Mouse (Mus musculus) hindbrain, embryonic 14.5 days (tissue): ENCODE measurements around the gene Atp6v1e2. TPM values are rescaled to one million over a fixed set of nuclear protein-coding genes. Genes with fewer than 3 reads are reported as not detected.

ENCODE experiments used
- ATAC-seq: fragments of 200-750 bp; cut with Nextera tagmentation; 2 replicates; pipeline ENCODE4 v1.8.0; 2017; ENCODE audit warnings: moderate number of reproducible peaks, mild to moderate bottlenecking, moderate TSS enrichment, moderate library complexity; ENCODE audit not compliant: low FRiP score
- DNase-seq: peaks from one replicate; pipeline ENCODE4 v3.0.0-alpha.2; 2015; ENCODE audit warnings: low spot score
- H3K27ac ChIP-seq: fragments of 300-500 bp; sonication (generic); 2 replicates; pipeline ENCODE4 v1.5.1; 2014; ENCODE audit warnings: mild to moderate bottlenecking, moderate library complexity
- H3K27me3 ChIP-seq: fragments of 300-500 bp; sonication (generic); 2 replicates; pipeline ENCODE4 v1.6.1; 2014; ENCODE audit warnings: mild to moderate bottlenecking, low read length, mixed read lengths; ENCODE audit not compliant: control insufficient read depth, insufficient read depth
- H3K36me3 ChIP-seq: fragments of 300-500 bp; sonication (generic); replicated peaks from 2 replicates; pipeline ENCODE4 v1.6.1; 2014; ENCODE audit not compliant: control insufficient read depth, insufficient read depth
- H3K4me1 ChIP-seq: fragments of 300-500 bp; sonication (generic); replicated peaks from 2 replicates; pipeline ENCODE4 v1.6.1; 2014; ENCODE audit warnings: antibody characterized with exemption, low read length, mixed read lengths; ENCODE audit not compliant: control insufficient read depth, insufficient read depth
- H3K4me2 ChIP-seq: fragments of 300-500 bp; sonication (generic); replicated peaks from 2 replicates; pipeline ENCODE4 v1.6.1; 2014; ENCODE audit warnings: mild to moderate bottlenecking, moderate library complexity
- H3K4me3 ChIP-seq: fragments of 300-500 bp; sonication (generic); replicated peaks from 2 replicates; pipeline ENCODE4 v1.5.1; 2014; ENCODE audit warnings: mild to moderate bottlenecking, low read length
- H3K9ac ChIP-seq: fragments of 300-500 bp; sonication (generic); 2 replicates; pipeline ENCODE4 v1.6.1; 2014
- H3K9me3 ChIP-seq: fragments of 300-500 bp; sonication (generic); 2 replicates; pipeline ENCODE4 v1.6.1; 2016; ENCODE audit warnings: low read length; ENCODE audit not compliant: control insufficient read depth
- WGBS: fragments of 180-500 bp; shearing (Covaris S2); extraction: QIAGEN DNeasy Blood & Tissue Kit; methylation state at CpG from one replicate; pipeline ENCODE4 v1.1.7; 2014; 5-methylcytosine and 5-hydroxymethylcytosine counted together
- polyA plus RNA-seq: library from polyadenylated mRNA; unstranded; fragments of >200 nt; fragmentation: Nextera tagmentation; extraction: Ambion mirVana; gene quantifications from 2 replicates; pipeline ENCODE4 v1.2.1, GENCODE M21; 2014

The Atp6v1e2 gene
- polyA plus RNA-seq, 1 experiment from 2014 or later, result not detected

GRCm38 (mm10) chr17:86978496-86978895 is 30.8 kb upstream of the Atp6v1e2 start:
- H3K36me3 ChIP-seq, result no peaks in the 10 kb centered on the region; the same call in 1 of the 2 replicates
- 91% methylated on average over 6 of the region's 6 CpGs for WGBS
- DNase-seq (no peak), ATAC-seq (no peak)
- H3K4me2 ChIP-seq, result no peak overlapping the region
- no peaks in the 10 kb centered on the region for H3K9me3 ChIP-seq
- no peaks in the 10 kb centered on the region for H3K27me3 ChIP-seq
- H3K4me3 ChIP-seq, result no peak overlapping the region
- H3K9ac ChIP-seq, result no peak overlapping the region
- no peak overlapping the region for H3K27ac ChIP-seq
- H3K4me1 ChIP-seq, result no peaks in the 10 kb centered on the region

GRCm38 (mm10) chr17:86976387-86976786 is 28.7 kb upstream of the Atp6v1e2 start:
- H3K36me3 ChIP-seq, result no peaks in the 10 kb centered on the region; the same call in 1 of the 2 replicates
- no peak overlapping the region for H3K9ac ChIP-seq
- no peaks in the 10 kb centered on the region for H3K9me3 ChIP-seq
- ATAC-seq (no peak), DNase-seq (no peak)
- 83% methylated on average over 10 of the region's 10 CpGs for WGBS
- H3K4me2 ChIP-seq, result no peak overlapping the region
- no peaks in the 10 kb centered on the region for H3K4me1 ChIP-seq
- H3K27me3 ChIP-seq, result no peaks in the 10 kb centered on the region
- no peak overlapping the region for H3K4me3 ChIP-seq
- H3K27ac ChIP-seq, result no peak overlapping the region

- no peak overlapping the region for H3K27ac ChIP-seq
- no peaks in the 10 kb centered on the region for H3K4me1 ChIP-seq
- H3K9me3 ChIP-seq, result no peaks in the 10 kb centered on the region
- no peak overlapping the region for H3K4me3 ChIP-seq
- H3K4me2 ChIP-seq, result no peak overlapping the region
- no peak for ATAC-seq
- DNase-seq, result no peak
- no peaks in the 10 kb centered on the region; the same call in 1 of the 2 replicates for H3K36me3 ChIP-seq
- H3K9ac ChIP-seq, result no peak overlapping the region
- WGBS, result 94% methylated on average over 2 of the region's 2 CpGs
- H3K27me3 ChIP-seq, result no peaks in the 10 kb centered on the region
These were observed 25.4 kb upstream of the Atp6v1e2 start for GRCm38 (mm10) chr17:86973097-86973496.

- Histone ChIP-seq H3K4me2 (no peak overlapping the region), H3K9me3 (no peaks in the 10 kb centered on the region), H3K36me3 (no peaks in the 10 kb centered on the region; the same call in 1 of the 2 replicates), H3K27ac (no peak overlapping the region), H3K4me3 (no peak overlapping the region), H3K9ac (no peak overlapping the region), H3K4me1 (no peaks in the 10 kb centered on the region), H3K27me3 (no peaks in the 10 kb centered on the region)
- no peak for ATAC-seq
- WGBS, result 89% methylated on average over 7 of the region's 7 CpGs
- no peak for DNase-seq
These were observed 24.2 kb upstream of the Atp6v1e2 start for GRCm38 (mm10) chr17:86971860-86972259.

- no peaks in the 10 kb centered on the region for H3K9me3 ChIP-seq
- H3K4me1 ChIP-seq, result no peaks in the 10 kb centered on the region
- WGBS, result 84% methylated on average over 5 of the region's 5 CpGs
- H3K36me3 ChIP-seq, result no peaks in the 10 kb centered on the region
- no peak overlapping the region for H3K4me2 ChIP-seq
- H3K27me3 ChIP-seq, result no peaks in the 10 kb centered on the region
- H3K27ac ChIP-seq, result no peak overlapping the region
- no peak overlapping the region for H3K9ac ChIP-seq
- ATAC-seq, result no peak
- DNase-seq, result no peak
- H3K4me3 ChIP-seq, result no peak overlapping the region
These were observed 23.3 kb upstream of the Atp6v1e2 start for GRCm38 (mm10) chr17:86971036-86971435.

- Histone ChIP-seq H3K4me3 (no peak overlapping the region), H3K9me3 (no peaks in the 10 kb centered on the region), H3K4me2 (no peak overlapping the region), H3K9ac (no peak overlapping the region), H3K36me3 (no peaks in the 10 kb centered on the region), H3K4me1 (peaks cover 5% of the 10 kb centered on the region), H3K27me3 (no peaks in the 10 kb centered on the region), H3K27ac (no peak overlapping the region)
- ATAC-seq, result no peak
- 89% methylated on average over 15 of the region's 15 CpGs for WGBS
- no peak for DNase-seq
These were observed 22.5 kb upstream of the Atp6v1e2 start for GRCm38 (mm10) chr17:86970026-86970750.

GRCm38 (mm10) chr17:86969582-86969981 is 21.9 kb upstream of the Atp6v1e2 start:
- peaks cover 11% of the 10 kb centered on the region for H3K4me1 ChIP-seq
- H3K4me2 ChIP-seq, result no peak overlapping the region
- no peak overlapping the region for H3K27ac ChIP-seq
- H3K27me3 ChIP-seq, result no peaks in the 10 kb centered on the region
- no peaks in the 10 kb centered on the region for H3K9me3 ChIP-seq
- H3K9ac ChIP-seq, result no peak overlapping the region
- no peaks in the 10 kb centered on the region for H3K36me3 ChIP-seq
- WGBS, result 58% methylated on average over 5 of the region's 5 CpGs
- no peak for ATAC-seq
- no peak for DNase-seq
- no peak overlapping the region for H3K4me3 ChIP-seq

- Histone ChIP-seq H3K4me1 (peaks cover 19% of the 10 kb centered on the region), H3K27ac (no peak overlapping the region), H3K9me3 (no peaks in the 10 kb centered on the region), H3K36me3 (no peaks in the 10 kb centered on the region), H3K9ac (no peak overlapping the region), H3K4me2 (no peak overlapping the region), H3K27me3 (no peaks in the 10 kb centered on the region), H3K4me3 (no peak overlapping the region)
- DNase-seq, result no peak
- ATAC-seq, result no peak
- WGBS, result 85% methylated on average over 5 of the region's 5 CpGs
These were observed 20.9 kb upstream of the Atp6v1e2 start for GRCm38 (mm10) chr17:86968581-86968980.

GRCm38 (mm10) chr17:86967536-86968525 is 20.1 kb upstream of the Atp6v1e2 start:
- Histone ChIP-seq H3K27ac (no peak overlapping the region), H3K4me3 (no peak overlapping the region), H3K4me2 (no peak overlapping the region), H3K36me3 (no peaks in the 10 kb centered on the region), H3K9ac (no peak overlapping the region), H3K9me3 (no peaks in the 10 kb centered on the region), H3K27me3 (no peaks in the 10 kb centered on the region), H3K4me1 (peaks cover 19% of the 10 kb centered on the region)
- 81% methylated on average over 10 of the region's 10 CpGs for WGBS
- DNase-seq, result no peak
- no peak for ATAC-seq
